Mouse (Mus musculus) lung, postnatal 0 days (tissue): ENCODE results near the gene Gm45711. TPM values are rescaled to one million over a fixed set of nuclear protein-coding genes. Genes with fewer than 3 reads are reported as not detected.

Experiments used
- ATAC-seq: fragments of 200-750 bp; cut with Nextera tagmentation; 2 replicates; pipeline ENCODE4 v1.8.0; 2017; ENCODE audit warnings: moderate library complexity
- DNase-seq: peaks from one replicate; pipeline ENCODE4 v3.0.0-alpha.2; 2016; ENCODE audit warnings: low spot score
- H3K27ac ChIP-seq: fragments of 300-500 bp; sonication (generic); 2 replicates; pipeline ENCODE4 v1.5.1; 2014; ENCODE audit warnings: antibody characterized with exemption, mild to moderate bottlenecking, low read length, mixed read lengths
- H3K27me3 ChIP-seq: fragments of 300-500 bp; sonication (generic); replicated peaks from 2 replicates; pipeline ENCODE4 v1.6.1; 2014; ENCODE audit warnings: low read length, mixed read lengths; ENCODE audit not compliant: insufficient read depth
- H3K36me3 ChIP-seq: fragments of 300-500 bp; sonication (generic); 2 replicates; pipeline ENCODE4 v1.6.1; 2014; ENCODE audit warnings: low read length, mixed read lengths; ENCODE audit not compliant: insufficient read depth
- H3K4me1 ChIP-seq: fragments of 300-500 bp; sonication (generic); 2 replicates; pipeline ENCODE4 v1.6.1; 2014; ENCODE audit warnings: antibody characterized with exemption, low read depth, low read length, mixed read lengths; ENCODE audit not compliant: insufficient read depth
- H3K4me2 ChIP-seq: fragments of 300-500 bp; sonication (generic); replicated peaks from 2 replicates; pipeline ENCODE4 v1.6.1; 2014; ENCODE audit warnings: low read depth, mild to moderate bottlenecking, low read length, moderate library complexity, mixed read lengths
- H3K4me3 ChIP-seq: fragments of 300-500 bp; sonication (generic); 2 replicates; pipeline ENCODE4 v1.5.1; 2014; ENCODE audit warnings: low read depth, low read length
- H3K9ac ChIP-seq: fragments of 300-500 bp; sonication (generic); replicated peaks from 2 replicates; pipeline ENCODE4 v1.6.1; 2014; ENCODE audit warnings: low read depth, mild to moderate bottlenecking
- H3K9me3 ChIP-seq: fragments of 300-500 bp; sonication (generic); 2 replicates; pipeline ENCODE4 v1.6.1; 2016; ENCODE audit warnings: low read length, mixed read lengths
- CTCF ChIP-seq: IDR thresholded peaks from 2 replicates; pipeline ENCODE4 v1.5.1; 2016; ENCODE audit warnings: antibody characterized with exemption, mild to moderate bottlenecking
- EP300 ChIP-seq: IDR thresholded peaks from 2 replicates; pipeline ENCODE4 v1.6.1; 2016; ENCODE audit warnings: antibody characterized with exemption, mild to moderate bottlenecking, control low read depth
- WGBS: fragments of 180-500 bp; shearing (Covaris S2); extraction: QIAGEN DNeasy Blood & Tissue Kit; methylation state at CpG from one replicate; pipeline ENCODE4 v1.1.7; 2014; 5-methylcytosine and 5-hydroxymethylcytosine counted together
- polyA plus RNA-seq: library from polyadenylated mRNA; unstranded; fragments of >200 nt; fragmentation: Nextera tagmentation; extraction: Ambion mirVana; gene quantifications from 2 replicates; pipeline ENCODE4 v1.2.1, GENCODE M21; 2015

Gene Gm45711
- polyA plus RNA-seq, 1 experiment from 2014 or later: not detected

GRCm38 (mm10) chr8:104232039-104232438 is 77.8 kb downstream of the Gm45711 start:
- 90% methylated on average over 4 of the region's 4 CpGs for WGBS

More at GRCm38 (mm10) chr8:104232039-104232438, 77.8 kb downstream of the Gm45711 start:
- H3K36me3 ChIP-seq: peaks cover 37% of the 10 kb centered on the region; the same call in 1 of the 2 replicates
- ATAC-seq (no peak), DNase-seq (no peak)
- TF ChIP-seq CTCF: no peak
- no peak for TF ChIP-seq EP300
- H3K9ac ChIP-seq: no peak overlapping the region
- no peak overlapping the region for H3K4me2 ChIP-seq
- H3K9me3 ChIP-seq: no peaks in the 10 kb centered on the region
- H3K27ac ChIP-seq: no peak overlapping the region
- H3K4me1 ChIP-seq: no peaks in the 10 kb centered on the region
- no peak overlapping the region for H3K4me3 ChIP-seq
- H3K27me3 ChIP-seq: no peaks in the 10 kb centered on the region

Other genes with a start within 250 kb of the Gm45711 start
- 99.0 and 100 TPM in 2 replicates for gene Cdh5, start 208.5 kb downstream of the Gm45711 start, polyA plus RNA-seq
- 0.14 and 0.47 TPM in 2 replicates for gene Bean1, start 139.6 kb downstream of the Gm45711 start, polyA plus RNA-seq
- gene Tk2, start 61.5 kb downstream of the Gm45711 start, polyA plus RNA-seq: 16.8 and 17.7 TPM in 2 replicates
- gene Cklf, start 59.2 kb downstream of the Gm45711 start, polyA plus RNA-seq: 29.2 and 33.2 TPM in 2 replicates
- not detected in 2 replicates for gene Cmtm2a, start 16.9 kb downstream of the Gm45711 start, polyA plus RNA-seq
- not detected in 2 replicates for gene Cmtm1, start 64 bp upstream of the Gm45711 start, polyA plus RNA-seq
- gene Gm11020, start 11.5 kb upstream of the Gm45711 start, polyA plus RNA-seq: not detected in 2 replicates
- gene Cmtm2b, start 12.1 kb upstream of the Gm45711 start, polyA plus RNA-seq: not detected in 2 replicates
- gene Cmtm3, start 29.3 kb upstream of the Gm45711 start, polyA plus RNA-seq: 98.3 and 117 TPM in 2 replicates
- gene Cmtm4, start 85.7 kb upstream of the Gm45711 start, polyA plus RNA-seq: 3.5 TPM in 2 replicates
- 39.4 and 44.9 TPM in 2 replicates for gene Dync1li2, start 133.0 kb upstream of the Gm45711 start, polyA plus RNA-seq
- gene Terb1, start 199.8 kb upstream of the Gm45711 start, polyA plus RNA-seq: 0.14 and 0.27 TPM in 2 replicates
- 57.9 and 58.9 TPM in 2 replicates for gene Nae1, start 224.6 kb upstream of the Gm45711 start, polyA plus RNA-seq
- 0.84 and 0.87 TPM in 2 replicates for gene Car7, start 224.6 kb upstream of the Gm45711 start, polyA plus RNA-seq